Mouse (Mus musculus) frontal cortex, postnatal 25 days (tissue): ENCODE data around the gene Fcgr4.
A peak's percentile ranks its signal among the peaks of the same experiment; 100 is the strongest.

Source experiments
- DNase-seq, 2 experiments: peaks; one replicate each; pipeline ENCODE4 v3.0.0; 2022; ENCODE audit warnings: low spot score in 2 of 2

Fcgr4 gene

DNA sequence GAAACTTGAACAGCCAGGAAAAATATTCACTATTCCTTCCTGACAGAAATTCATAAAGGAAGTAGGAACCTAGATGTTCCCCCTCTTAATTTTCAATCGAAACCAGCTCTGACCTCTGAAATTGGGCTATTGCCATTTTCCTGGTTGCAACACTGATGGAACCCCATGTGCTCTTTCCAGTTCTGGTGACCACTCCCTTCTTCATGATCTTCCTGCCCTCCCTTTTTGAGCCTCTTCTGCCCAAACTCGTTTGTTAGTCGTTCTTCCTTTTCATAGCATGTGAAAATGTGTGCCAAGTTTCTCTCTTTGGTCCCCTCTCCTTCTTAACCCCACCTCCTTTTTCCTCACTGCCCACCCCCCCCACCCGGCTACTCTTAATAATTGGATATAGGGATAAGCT is 7.0 kb upstream of the Fcgr4 start:
- no peak for DNase-seq

DNA sequence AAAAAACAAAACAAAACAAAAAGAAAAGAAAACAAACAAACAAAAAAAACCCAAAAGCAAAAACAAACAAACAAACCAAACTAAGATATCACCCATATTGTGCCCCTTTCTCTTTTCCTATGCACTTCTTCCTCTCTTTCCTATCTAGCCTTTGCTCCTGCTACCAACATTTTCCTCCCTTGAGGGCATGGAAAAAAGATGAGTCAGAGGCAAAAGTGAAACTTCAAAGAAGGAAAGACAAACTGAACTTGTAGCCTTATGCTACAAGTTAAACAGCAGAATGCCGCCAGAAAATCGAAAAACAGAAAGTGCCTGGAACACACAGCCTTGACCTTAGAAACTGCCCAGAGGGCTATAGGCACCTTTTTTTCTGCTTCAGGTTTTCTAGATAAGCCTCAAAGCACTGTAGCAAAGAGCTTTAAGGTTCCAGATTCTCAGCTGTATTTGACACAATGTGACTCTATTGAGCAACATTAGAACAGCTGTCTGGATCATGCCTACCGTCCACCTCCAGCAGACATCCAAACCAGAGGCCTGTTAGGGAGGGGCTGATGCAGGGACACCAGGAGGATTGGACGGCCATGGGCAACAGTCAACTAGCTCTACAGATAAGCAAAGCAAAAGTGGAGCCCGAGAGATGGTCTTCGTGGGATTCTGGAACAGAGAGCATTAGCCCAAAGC is 1.9 kb upstream of the Fcgr4 start:
- no peak for DNase-seq

DNA sequence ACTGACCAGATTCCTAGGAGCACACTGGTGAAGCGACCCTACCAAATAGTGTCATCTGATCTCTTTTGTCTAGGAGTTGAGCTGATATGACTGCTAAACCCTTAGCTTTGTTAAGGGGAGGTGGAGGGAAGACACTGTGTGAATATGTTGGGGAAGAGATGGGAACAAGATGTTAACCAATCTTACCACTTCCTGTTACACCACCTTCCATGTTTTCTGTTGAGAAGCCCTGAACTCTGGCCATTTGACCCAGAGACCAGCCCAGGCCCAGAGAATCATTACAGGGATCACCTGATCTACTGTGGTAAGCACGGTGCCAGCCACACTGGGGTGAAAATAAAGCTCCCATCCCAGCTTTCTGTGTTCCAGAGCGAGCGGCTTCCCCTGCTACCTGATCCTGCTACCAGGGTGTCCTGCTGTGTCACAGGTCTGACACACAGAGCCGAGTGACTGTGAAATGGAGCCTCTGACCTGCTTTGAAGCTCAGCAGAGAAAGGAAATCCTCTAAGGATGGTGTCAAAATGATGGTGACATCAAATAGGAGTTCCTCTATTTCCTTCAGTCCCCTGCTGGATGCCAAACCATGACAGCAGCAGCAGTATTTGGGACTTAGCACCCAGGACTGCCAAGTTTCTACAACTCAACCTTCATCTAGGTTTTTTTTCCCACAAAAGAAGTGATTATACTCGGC is 1.1 kb upstream of the Fcgr4 start:
- no peak for DNase-seq

DNA sequence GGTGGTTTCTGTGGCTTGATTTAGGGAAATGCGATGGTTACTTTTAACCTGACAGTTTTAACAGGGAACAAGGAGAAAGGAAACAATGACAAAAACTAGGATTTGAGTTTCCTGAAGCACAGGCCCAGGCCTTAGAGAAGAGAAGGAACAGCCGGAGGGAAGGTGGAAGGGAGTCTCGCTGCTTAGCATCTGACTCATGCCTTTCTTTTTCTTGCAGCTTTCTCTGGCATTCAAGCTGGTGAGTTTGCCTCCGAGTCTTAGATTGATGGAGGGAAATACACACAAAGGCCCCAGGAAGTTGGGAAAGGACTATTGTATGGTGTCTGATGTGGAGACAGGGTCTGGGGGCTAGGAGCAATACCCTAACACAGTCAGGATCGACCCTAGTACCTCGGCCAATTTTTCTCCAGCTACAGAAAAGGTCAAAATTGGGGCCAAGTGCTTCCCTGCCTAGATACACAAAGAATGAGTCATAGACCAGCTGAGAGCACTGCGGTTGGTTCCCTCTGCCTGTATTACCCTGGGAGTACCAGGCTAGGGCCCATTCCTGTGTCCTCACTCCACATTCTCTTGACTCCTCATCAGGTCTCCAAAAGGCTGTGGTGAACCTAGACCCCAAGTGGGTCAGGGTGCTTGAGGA is 711 bp downstream of the Fcgr4 start:
- DNase-seq, result no peak

DNA sequence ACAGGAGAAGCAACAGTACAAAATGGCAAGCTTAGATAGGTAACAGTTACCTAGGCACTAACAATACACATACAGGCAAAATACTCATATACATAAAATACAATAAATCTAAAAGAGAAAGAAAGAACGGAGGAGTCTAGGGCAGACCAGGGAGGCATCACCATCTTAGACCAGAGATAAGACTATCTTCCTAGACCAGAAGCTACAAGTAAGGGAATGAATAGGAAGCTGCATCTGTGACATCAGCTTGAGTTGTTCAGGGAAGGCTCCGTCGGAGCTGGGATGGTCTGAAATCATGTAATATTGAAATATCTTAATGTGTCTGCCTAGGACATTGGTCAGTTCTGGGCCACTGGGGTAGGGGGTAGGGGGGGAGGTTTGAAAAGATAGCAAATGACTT is 13.0 kb downstream of the Fcgr4 start:
- no peak for DNase-seq

DNA sequence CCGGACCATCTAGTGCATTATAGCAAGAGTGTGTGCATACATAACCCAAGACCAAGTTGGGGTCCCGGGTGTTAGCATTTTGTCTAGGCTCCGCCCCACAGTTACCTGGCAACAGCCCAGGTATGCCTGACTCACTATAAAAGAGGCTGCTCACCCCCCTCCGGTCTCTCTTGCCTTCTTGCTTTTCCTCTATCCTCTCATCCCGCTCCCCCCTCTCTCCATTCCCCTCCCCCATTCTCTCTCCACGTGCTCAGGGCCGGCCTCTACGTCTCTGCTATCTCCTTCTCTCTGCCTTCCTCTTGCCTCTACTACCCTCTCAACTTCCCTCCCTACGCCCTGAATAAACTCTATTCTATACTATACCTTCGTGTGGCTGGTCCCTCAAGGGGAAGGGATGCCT is 14.0 kb downstream of the Fcgr4 start:
- no peak for DNase-seq

DNA sequence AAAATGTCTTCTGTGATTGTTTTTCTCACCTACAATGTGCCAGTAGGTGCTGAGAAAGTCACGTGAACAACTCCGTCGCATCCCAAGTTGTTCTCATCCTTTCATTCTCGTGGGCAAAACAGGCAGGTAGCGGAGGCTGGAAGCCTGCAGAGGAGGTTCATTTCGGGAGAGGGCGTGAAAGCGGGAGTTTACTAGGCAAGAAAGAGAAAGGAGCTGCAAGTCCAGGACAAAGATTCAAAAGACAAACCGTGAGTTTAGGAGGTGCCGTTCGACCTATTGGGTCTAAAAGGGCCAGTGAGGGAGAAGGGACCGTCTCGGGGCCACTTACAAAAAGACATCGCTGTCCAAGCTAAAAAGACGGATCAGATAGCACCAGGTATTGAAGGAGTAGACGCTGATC is 14.5 kb downstream of the Fcgr4 start:
- no peak for DNase-seq

DNA sequence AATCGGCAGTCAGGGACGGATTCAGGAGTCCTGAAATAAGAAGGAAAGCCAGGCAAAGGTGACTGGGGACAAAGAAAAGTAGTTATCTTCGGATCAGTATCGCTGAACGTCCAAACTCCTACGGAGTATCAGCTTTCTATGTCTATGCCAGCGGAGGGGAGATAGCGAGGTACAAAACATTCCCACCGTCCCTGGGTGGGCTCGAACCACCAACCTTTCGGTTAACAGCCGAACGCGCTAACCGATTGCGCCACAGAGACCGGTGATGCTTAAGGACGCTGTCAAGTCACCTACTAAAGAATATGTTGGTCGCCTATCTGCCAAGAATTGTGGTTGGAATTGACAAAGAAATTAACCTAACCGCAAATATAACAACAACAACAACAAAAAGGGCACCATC is 15.0 kb downstream of the Fcgr4 start:
- DNase-seq, result peak; percentile 92 to 94

DNA sequence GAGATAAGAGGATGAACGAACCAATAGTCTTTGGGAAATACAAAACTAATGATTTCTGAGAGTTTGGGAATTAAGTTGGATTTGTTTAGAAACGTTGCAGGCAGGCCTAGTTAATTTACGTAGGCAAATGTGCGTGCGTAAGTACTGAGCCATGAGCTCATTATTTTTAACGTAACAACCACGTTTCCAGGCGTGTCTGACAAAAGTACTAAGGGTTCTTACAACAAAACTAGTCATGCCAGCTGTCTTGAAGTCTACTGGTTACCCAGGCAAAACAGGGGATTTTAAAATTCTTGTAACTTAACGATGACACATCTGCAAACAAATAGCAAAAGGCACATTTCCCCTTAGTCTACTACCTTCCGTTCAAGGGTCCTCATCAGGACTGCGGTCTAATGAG is 15.5 kb downstream of the Fcgr4 start:
- no peak for DNase-seq

DNA sequence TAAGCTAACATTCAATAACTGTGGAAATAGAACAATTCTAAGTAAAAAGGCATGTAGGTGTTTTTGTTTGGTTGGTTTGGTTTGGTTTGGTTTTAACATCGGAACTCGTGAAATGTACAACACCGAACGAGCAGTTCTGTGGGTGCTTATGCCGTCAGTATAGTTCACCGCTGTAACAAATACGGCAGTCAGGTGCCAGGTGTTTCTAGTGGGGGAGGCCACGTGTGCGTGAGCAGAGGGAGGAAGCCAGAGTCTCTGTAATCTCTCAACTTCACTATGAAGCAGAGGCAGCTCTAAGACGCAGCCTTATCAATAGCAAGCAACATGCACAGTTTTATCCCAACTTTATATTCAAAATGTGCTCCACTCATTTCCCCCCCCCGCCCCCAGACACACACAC is 16.9 kb downstream of the Fcgr4 start:
- DNase-seq, result no peak

DNA sequence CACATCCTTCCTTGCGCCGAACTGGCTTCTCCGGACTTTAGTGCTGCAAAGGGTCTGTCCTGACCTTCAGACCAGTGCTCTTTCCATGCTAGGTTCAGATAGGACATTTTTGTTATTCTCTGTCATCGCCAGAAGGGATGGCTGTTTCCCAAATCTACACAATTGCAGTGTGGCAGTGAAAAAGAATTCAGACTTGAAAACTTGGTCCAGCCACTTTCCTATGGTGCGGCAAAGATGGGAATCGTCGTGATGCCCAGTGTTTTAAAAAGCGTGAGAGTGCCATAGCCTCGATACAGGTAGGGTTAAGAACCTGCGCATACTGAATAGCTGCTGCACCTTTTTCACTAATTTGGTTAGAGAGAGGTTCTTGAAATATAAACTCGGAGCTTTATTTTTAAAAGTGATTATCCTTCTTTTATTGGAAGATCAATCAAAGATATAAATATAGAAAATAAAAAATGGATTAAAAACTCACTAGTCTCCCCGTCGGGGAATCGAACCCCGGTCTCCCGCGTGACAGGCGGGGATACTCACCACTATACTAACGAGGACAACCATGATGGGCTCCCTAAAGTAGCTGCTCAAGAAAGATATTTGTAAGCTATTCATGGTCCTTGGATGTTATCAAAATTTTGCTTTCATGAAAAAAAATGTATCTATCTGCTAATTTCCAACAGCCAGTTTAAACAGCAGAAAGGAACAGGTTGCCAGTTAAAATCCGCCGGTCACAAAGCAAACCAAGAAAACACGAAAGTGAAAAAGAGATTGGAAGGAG is 18.0 kb downstream of the Fcgr4 start:
- peak; percentile 53 to 81 for DNase-seq

DNA sequence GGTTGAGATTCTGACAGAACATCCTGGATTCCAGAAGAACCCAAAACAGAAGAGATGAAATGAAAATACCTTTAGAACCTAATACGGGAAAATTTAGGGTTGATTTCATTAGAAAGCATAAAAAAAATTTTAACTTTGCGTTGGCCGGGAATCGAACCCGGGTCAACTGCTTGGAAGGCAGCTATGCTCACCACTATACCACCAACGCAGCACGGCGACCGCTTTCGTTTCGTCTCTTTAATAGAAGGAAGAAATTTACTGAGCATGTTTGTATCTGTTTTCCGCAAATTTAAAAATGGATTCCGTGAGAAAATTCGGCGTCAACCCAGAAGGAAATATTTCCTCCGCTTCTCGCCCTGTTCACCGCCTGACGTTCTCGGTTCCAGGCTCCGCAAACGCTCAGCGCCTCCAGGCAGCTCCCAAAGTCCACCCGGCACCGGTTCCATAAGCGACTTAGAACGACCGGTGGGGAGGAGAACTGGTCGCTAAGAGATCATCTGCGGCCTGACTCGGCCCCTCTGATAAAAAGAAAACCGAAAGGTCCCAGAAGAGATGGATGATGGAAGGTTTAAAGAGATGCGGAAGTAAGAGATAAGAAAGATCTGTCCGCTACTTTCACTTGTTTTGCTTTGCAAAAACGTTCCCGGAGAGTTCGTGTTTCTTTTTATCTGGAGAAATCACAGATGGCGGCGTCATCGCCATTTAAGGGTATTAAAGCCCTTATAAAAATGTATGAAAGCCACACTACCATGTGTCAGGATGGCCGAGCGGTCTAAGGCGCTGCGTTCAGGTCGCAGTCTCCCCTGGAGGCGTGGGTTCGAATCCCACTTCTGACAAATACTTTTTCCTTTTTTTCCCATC is 19.4 kb downstream of the Fcgr4 start:
- peak; percentile 77 to 85 for DNase-seq

DNA sequence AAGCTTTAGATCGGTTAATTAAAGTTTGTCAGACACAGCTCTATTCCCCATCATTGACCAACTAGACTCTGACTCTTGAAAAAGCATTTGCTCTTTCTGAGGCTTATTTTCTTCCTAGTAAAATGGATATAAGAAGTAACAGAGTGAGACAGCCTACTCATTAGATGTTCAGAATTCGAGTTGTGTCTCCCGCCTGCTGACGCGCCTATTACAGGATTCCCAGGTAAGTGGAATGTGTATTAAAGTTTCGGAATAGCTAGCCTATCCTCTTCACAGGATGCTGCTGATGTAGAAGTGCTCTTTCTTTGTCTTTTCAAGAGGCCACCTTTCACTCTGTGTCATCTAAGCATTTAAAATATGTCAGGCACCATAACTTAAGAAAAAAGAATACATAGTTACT is 20.4 kb downstream of the Fcgr4 start:
- no peak for DNase-seq

DNA sequence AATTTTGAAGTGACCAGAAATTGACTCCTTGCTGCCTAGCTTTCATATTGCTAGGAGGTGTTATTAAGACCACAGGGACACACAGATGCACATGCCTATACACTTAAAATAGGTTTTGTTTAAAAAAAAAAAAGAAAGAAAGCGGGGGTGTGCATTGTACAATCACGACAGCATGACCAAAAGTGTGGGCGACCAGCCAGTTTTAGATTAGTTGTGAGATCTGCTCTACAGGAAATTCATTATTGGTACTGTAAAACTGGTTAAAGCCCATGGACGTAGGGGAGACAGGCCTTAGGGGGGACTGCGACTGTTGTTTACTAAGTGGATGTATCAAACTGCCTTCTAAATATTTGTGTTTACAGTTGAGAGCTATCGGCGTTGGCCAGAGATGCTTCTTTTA is 21.2 kb downstream of the Fcgr4 start:
- DNase-seq, result no peak

DNA sequence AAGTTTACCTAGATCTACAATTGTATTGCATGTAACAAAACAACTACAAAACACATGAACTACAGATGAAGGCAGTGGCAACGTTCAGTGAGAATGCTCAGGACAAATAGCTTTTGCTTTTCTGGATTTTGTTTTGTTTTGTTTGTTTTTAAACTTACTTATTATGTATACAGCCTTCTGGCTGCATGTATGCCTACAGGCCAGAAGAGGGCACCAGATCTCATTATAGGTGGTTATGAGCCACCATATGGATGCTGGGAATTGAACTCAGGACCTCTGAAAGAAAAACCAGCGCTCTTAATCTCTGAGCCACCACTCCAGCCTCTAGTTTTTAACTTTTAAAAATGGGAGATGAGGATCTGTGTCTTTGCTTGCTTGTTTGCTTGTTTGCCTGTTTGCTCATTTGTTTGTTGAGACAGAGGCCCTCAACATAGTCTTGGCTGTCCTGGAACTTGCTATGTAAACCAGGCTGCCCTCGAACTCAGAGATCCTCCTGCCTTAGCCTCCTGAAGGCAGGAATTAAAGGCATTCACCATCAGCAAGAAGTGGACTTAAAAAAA is 25.0 kb downstream of the Fcgr4 start:
- no peak for DNase-seq

DNA sequence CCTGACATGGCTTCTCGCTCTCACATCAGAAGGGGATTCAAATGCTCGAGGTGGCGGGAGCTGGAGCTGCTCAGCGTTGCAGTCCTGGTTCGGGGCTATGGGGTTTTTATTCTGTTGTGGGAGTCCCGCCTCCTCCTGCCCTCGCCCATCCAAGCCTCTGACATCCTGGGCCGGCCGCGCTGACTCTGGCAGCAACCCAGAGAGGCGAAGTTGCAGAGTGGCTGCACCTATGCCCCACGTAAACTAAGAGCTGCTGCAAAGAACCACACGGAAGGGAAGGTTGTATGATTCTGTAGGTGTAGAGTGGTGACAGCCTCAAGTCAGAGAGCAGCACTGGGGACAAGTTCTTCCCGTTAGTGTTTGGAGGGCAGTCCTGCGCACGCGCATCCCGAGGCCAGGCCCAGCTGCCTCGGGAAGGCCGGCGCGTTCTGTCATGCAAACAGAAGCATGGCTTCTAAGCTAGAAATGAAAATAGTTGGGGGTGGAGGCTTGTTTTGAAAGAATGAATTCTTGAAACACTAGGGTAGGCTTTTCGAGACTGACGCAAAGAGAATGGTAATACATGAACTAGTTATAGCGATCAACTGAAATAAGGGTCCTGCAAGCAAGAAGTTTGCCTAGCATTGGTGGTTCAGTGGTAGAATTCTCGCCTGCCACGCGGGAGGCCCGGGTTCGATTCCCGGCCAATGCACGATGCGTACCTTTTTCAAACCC is 25.8 kb downstream of the Fcgr4 start:
- DNase-seq, result peak; percentile 72 to 81

DNA sequence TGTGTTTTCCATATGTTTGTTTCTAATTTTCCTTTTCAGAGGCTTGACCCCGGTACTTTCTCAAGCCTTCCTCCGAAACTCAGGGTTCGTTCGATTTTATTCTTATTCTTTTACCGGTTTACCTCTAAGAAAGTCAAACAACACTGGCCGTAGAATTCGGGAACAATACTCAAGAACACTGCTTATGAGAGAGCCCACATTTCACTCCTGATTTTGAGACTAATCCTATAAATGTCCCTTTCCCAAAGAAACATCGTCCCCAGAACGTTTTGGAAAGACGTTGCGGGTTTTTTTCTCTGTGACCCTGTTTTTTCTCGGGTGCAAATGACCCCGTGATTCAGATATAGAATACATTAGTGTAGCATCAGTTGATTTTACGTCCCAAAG is 26.4 kb downstream of the Fcgr4 start:
- no peak for DNase-seq

DNA sequence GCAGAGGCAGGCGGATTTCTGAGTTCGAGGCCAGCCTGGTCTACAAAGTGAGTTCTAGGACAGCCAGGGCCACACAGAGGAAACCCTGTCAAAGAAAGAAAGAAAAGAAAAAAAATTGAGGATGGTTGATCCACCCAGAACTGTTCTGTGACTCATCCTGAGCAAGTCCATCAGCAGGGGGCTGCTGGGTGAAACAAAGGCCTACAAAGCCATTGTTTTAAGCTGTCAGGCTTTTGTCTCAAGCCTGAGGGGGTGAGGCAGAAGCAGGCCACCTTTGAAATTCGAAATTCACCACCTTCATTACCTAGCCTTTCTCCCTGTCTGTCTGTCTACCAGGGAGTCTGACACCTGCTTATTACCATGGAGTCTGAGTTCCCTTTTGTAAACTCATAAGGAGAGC is 27.8 kb downstream of the Fcgr4 start:
- DNase-seq, result no peak

DNA sequence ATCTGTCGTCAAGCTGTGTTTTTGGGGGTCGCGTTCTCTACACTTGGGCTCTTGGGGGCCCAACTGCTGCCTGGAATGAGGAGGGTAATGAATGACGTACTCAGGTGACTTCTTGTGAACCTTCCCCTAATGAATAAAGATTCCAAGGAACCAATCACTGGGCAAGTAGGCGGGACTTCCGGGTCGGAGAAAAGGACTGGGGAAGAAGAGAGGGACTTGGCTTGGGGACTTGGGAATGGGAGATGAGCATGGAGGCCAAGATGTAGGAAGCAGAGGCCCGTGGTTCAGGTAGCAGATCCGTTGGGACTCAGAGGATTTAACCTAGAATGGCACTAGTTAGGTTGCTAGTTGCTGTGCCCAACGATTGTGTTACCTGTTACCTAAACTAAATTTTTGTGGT is 30.5 kb downstream of the Fcgr4 start:
- no peak for DNase-seq

DNA sequence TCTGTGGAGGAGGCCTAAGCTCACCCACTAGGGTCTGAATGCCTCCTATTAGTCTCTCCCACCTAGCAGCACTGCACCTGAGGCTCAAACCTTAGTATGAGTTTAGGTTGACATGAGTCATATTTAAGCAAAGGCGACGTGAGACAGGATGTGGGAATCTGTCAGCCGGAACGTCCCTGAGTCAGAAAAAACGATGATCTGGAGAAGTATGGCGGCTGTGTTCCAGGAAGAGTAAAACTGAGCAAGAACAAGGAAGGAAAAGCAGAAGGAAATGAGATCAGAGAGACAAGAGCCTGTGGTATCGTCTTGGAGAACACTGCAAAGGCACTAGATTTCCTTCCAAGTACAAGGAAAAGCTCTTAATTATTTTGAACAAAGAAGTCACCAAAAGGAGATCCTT is 32.1 kb downstream of the Fcgr4 start:
- no peak for DNase-seq

DNA sequence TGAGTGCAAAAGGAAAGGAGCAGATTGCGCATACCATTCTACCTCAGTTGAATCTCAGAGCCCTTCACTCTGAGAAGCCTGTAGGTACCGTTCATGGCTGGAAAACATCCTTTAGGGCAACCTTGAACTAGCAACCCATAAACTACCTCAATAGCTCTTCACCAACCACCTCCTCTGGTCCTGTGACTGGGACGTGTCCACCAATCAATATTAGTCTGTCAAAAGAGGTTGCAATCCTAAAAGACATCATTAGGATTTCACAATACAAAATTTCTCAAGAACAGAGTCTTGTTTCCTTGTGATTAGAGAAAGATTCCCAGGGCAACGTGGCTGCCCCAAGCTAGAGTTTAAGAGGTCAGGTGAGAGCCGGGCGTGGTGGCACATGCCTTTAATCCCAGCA is 34.6 kb downstream of the Fcgr4 start:
- DNase-seq, result no peak
